Mouse (Mus musculus) liver, postnatal 0 days (tissue): Measurements from ENCODE around the gene Mgat4a. TPM values are rescaled to one million over a fixed set of nuclear protein-coding genes. Genes with fewer than 3 reads are reported as not detected.

ENCODE experiments used
- ATAC-seq: fragments of 200-750 bp; cut with Nextera tagmentation; 2 replicates; pipeline ENCODE4 v1.8.0; 2017; ENCODE audit warnings: mild to moderate bottlenecking, moderate library complexity
- DNase-seq: peaks from one replicate; pipeline ENCODE4 v3.0.0-alpha.2; 2016
- H3K27ac ChIP-seq: fragments of 300-500 bp; sonication (generic); 2 replicates; pipeline ENCODE4 v1.5.1; 2014; ENCODE audit warnings: antibody characterized with exemption, moderate library complexity, mild to moderate bottlenecking, low read depth
- H3K27me3 ChIP-seq: fragments of 300-500 bp; sonication (generic); 2 replicates; pipeline ENCODE4 v1.6.1; 2014; ENCODE audit warnings: low read length, control low read depth, mixed read lengths; ENCODE audit not compliant: insufficient read depth
- H3K36me3 ChIP-seq: fragments of 300-500 bp; sonication (generic); replicated peaks from 2 replicates; pipeline ENCODE4 v1.6.1; 2014; ENCODE audit warnings: mild to moderate bottlenecking, control low read depth, low read length, moderate library complexity, mixed read lengths; ENCODE audit not compliant: insufficient read depth
- H3K4me1 ChIP-seq: fragments of 300-500 bp; sonication (generic); 2 replicates; pipeline ENCODE4 v1.6.1; 2014; ENCODE audit warnings: antibody characterized with exemption, mild to moderate bottlenecking, control low read depth; ENCODE audit not compliant: insufficient read depth
- H3K4me2 ChIP-seq: fragments of 300-500 bp; sonication (generic); 2 replicates; pipeline ENCODE4 v1.6.1; 2014; ENCODE audit warnings: low read depth, mild to moderate bottlenecking, low read length, moderate library complexity, mixed read lengths
- H3K4me3 ChIP-seq: fragments of 300-500 bp; sonication (generic); 2 replicates; pipeline ENCODE4 v1.5.1; 2014; ENCODE audit warnings: low read depth, low read length
- H3K9ac ChIP-seq: fragments of 300-500 bp; sonication (generic); replicated peaks from 2 replicates; pipeline ENCODE4 v1.6.1; 2014; ENCODE audit warnings: mild to moderate bottlenecking, moderate library complexity
- H3K9me3 ChIP-seq: fragments of 300-500 bp; sonication (generic); 2 replicates; pipeline ENCODE4 v1.6.1; 2016; ENCODE audit warnings: mild to moderate bottlenecking, control low read depth, low read length, mixed read lengths
- CTCF ChIP-seq: sonication (generic); IDR thresholded peaks from 2 replicates; pipeline ENCODE4 v1.5.1; 2016; ENCODE audit warnings: antibody characterized with exemption, low read depth
- EP300 ChIP-seq: IDR thresholded peaks from 2 replicates; pipeline ENCODE4 v1.6.1; 2016; ENCODE audit warnings: antibody characterized with exemption, low read depth, mild to moderate bottlenecking
- WGBS: fragments of 180-500 bp; shearing (Covaris S2); extraction: QIAGEN DNeasy Blood & Tissue Kit; methylation state at CpG from one replicate; pipeline ENCODE4 v1.1.7; 2014; ENCODE audit not compliant: insufficient replicate concordance; 5-methylcytosine and 5-hydroxymethylcytosine counted together
- polyA plus RNA-seq: library from polyadenylated mRNA; unstranded; fragments of >200 nt; fragmentation: Nextera tagmentation; extraction: Ambion mirVana; gene quantifications from 2 replicates; pipeline ENCODE4 v1.2.1, GENCODE M21; 2015

Mgat4a gene
- polyA plus RNA-seq, 1 experiment from 2014 or later: 0.66 TPM

GRCm38 (mm10) chr1:37512109-37512640 lies 28.6 kb downstream of the Mgat4a start:
- WGBS: 63% methylated on average over 5 of the region's 5 CpGs
- no peak overlapping the region for H3K4me2 ChIP-seq
- H3K9ac ChIP-seq: no peak overlapping the region
- H3K36me3 ChIP-seq: no peaks in the 10 kb centered on the region
- DNase-seq: no peak
- H3K9me3 ChIP-seq: no peaks in the 10 kb centered on the region
- no peak for ATAC-seq
- H3K27ac ChIP-seq: no peak overlapping the region
- no peaks in the 10 kb centered on the region for H3K4me1 ChIP-seq
- TF ChIP-seq CTCF: no peak
- no peak for TF ChIP-seq EP300
- H3K4me3 ChIP-seq: no peak overlapping the region
- H3K27me3 ChIP-seq: no peaks in the 10 kb centered on the region

- Histone ChIP-seq H3K4me2 (no peak overlapping the region), H3K4me3 (no peak overlapping the region), H3K36me3 (no peaks in the 10 kb centered on the region), H3K9ac (no peak overlapping the region), H3K9me3 (no peaks in the 10 kb centered on the region), H3K27me3 (no peaks in the 10 kb centered on the region), H3K4me1 (no peaks in the 10 kb centered on the region), H3K27ac (no peak overlapping the region)
- 74% methylated on average over 3 of the region's 3 CpGs for WGBS
- ATAC-seq (no peak), DNase-seq (no peak)
- TF ChIP-seq EP300 (no peak), CTCF (no peak)
These were observed 30.6 kb downstream of the Mgat4a start for GRCm38 (mm10) chr1:37510193-37510592.

- no peak for TF ChIP-seq EP300
- no peak for TF ChIP-seq CTCF
- Histone ChIP-seq H3K27ac (no peak overlapping the region), H3K27me3 (no peaks in the 10 kb centered on the region), H3K36me3 (no peaks in the 10 kb centered on the region), H3K4me1 (no peaks in the 10 kb centered on the region), H3K4me3 (no peak overlapping the region), H3K9me3 (no peaks in the 10 kb centered on the region), H3K9ac (no peak overlapping the region), H3K4me2 (no peak overlapping the region)
- no peak for DNase-seq
- ATAC-seq: no peak
- 71% methylated on average over 5 of the region's 5 CpGs for WGBS
These were observed 31.4 kb downstream of the Mgat4a start for GRCm38 (mm10) chr1:37509437-37509836.

DNA sequence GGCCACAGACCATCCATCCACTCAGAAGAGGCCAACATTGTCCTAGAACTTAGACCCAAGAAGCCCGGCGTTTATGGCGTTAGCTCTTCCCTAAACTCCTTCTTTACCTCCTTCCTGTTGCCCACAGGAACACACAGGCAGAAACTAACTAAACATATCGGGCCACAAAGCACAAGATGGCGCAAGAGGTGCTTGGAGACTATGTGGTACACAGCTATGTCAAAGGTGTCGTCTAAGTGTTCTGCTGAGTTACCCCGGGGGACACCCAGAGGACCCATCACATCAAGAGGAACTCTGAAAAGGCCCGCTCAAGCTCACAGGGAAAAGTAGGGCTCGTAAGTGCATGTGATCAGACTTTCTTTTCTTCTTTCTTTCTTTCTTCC lies 35.5 kb downstream of the Mgat4a start:
- Histone ChIP-seq H3K27ac (no peak overlapping the region), H3K4me2 (no peak overlapping the region), H3K9ac (no peak overlapping the region), H3K36me3 (no peaks in the 10 kb centered on the region), H3K4me3 (no peak overlapping the region), H3K9me3 (no peaks in the 10 kb centered on the region), H3K27me3 (no peaks in the 10 kb centered on the region), H3K4me1 (no peaks in the 10 kb centered on the region)
- no peak for ATAC-seq
- DNase-seq: no peak
- TF ChIP-seq CTCF (0 out of 2 replicates have a peak, but pooled peaks have one; percentile 19), EP300 (no peak)
- WGBS: 74% methylated on average over 9 of the region's 9 CpGs

DNA sequence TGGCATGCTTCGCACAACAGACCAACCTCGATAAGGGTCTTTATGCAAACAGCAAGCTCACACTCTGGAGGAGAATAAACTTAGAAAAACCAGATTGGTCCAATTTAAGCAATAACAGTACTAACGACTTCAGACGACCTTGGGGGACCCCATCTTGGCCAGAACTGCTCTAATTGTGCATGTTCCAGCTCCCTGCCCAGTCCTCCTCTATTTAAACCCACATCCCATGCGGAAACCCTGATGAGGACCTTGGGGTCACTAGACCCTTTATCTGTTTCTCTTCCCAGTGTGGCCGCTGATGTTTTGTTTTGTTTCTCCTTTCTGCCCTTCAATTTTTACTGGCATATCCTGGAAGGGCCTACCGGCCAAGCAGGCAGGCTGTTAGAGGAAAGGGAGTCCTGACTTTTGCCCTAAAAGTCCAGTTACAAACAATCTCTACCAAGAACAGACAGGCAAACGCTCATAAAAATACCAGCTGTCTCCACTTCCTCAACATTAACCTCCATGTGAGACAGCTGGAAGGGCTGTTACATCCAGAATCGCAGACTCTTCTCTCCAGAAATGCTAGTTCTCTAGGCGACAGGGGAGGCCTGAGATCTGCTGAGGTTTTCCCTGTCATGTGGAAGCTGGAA lies 36.0 kb downstream of the Mgat4a start:
- no peak for ATAC-seq

DNA sequence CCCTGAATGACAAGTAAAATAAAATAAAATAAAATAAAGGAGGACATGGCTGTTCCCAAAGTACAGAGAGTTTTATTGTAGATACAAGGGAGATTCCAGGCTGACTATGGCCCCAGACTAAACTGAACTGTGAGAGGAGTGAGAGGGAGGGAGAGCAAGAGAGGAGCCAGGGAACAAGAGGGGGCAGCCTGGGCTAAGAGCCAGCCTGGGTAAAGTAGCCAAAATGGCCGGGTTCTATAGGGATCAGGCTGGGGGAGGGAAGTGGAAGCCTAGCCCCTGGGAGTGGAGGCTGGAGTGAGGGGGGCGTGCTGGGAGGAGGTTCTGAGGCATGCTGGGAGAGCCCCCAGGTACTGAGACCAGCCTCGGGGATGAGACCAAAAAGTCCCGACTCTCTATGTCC lies 37.2 kb downstream of the Mgat4a start:
- no peak overlapping the region for H3K4me2 ChIP-seq
- H3K36me3 ChIP-seq: no peaks in the 10 kb centered on the region
- 68% methylated on average over 4 of the region's 4 CpGs for WGBS
- no peaks in the 10 kb centered on the region for H3K9me3 ChIP-seq
- no peaks in the 10 kb centered on the region for H3K27me3 ChIP-seq
- TF ChIP-seq CTCF: no peak
- H3K9ac ChIP-seq: no peak overlapping the region
- ATAC-seq (no peak), DNase-seq (no peak)
- H3K4me3 ChIP-seq: no peak overlapping the region
- no peak overlapping the region for H3K27ac ChIP-seq
- no peaks in the 10 kb centered on the region for H3K4me1 ChIP-seq

More for the DNA sequence above, 36.0 kb downstream of the Mgat4a start:
- no peak overlapping the region for H3K4me2 ChIP-seq
- H3K9me3 ChIP-seq: no peaks in the 10 kb centered on the region
- H3K36me3 ChIP-seq: no peaks in the 10 kb centered on the region
- no peaks in the 10 kb centered on the region for H3K4me1 ChIP-seq
- TF ChIP-seq EP300: no peak
- no peak for TF ChIP-seq CTCF
- H3K27ac ChIP-seq: no peak overlapping the region
- H3K27me3 ChIP-seq: no peaks in the 10 kb centered on the region
- no peak overlapping the region for H3K9ac ChIP-seq
- no peak overlapping the region for H3K4me3 ChIP-seq
- 58% methylated on average over 10 of the region's 10 CpGs for WGBS
- DNase-seq: no peak
